Mouse (Mus musculus) ES-E14 (cell line): Measurements from ENCODE around the gene Cmya5.

ENCODE experiments used
- CHD2 ChIP-seq: IDR thresholded peaks from 2 replicates; pipeline ENCODE4 v1.6.1; 2014; ENCODE audit warnings: mild to moderate bottlenecking, low read depth, low read length, inconsistent platforms
- HCFC1 ChIP-seq: IDR thresholded peaks from 2 replicates; pipeline ENCODE4 v1.6.1; 2012; ENCODE audit warnings: low read length, inconsistent platforms, borderline replicate concordance; ENCODE audit not compliant: insufficient read depth

DNA sequence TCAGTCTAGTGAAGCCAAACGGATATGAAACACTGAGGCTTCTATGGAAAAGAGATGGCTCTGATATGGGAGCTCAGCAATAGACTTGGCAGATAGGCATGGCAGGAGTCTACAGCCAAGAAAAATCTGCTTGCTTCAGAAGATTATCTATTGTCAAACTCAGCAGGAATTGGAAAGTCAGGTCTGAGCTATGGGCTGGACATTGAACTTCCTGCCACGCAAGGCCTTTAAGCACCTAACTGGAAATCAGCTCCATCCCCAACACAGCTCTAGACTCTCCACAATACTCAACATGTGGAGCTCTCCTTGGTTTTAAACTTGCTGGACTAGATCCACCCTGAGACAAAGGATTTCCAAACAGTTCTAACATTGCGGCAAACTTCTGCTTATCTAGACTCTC lies 84.1 kb downstream of the Cmya5 start:
- TF ChIP-seq CHD2 = no peak
- no peak for TF ChIP-seq HCFC1
